Mouse (Mus musculus) lung, postnatal 0 days (tissue): ENCODE data around the gene Bloc1s5.
"Not testable (repeated sequence)": the region's sequence is repeated elsewhere in the genome, so short reads cannot be mapped to it uniquely, and the experiment has no call there.

Experiments used
- CTCF ChIP-seq: IDR thresholded peaks from 2 replicates; pipeline ENCODE4 v1.5.1; 2016; ENCODE audit warnings: antibody characterized with exemption, mild to moderate bottlenecking
- EP300 ChIP-seq: IDR thresholded peaks from 2 replicates; pipeline ENCODE4 v1.6.1; 2016; ENCODE audit warnings: antibody characterized with exemption, mild to moderate bottlenecking, control low read depth

DNA sequence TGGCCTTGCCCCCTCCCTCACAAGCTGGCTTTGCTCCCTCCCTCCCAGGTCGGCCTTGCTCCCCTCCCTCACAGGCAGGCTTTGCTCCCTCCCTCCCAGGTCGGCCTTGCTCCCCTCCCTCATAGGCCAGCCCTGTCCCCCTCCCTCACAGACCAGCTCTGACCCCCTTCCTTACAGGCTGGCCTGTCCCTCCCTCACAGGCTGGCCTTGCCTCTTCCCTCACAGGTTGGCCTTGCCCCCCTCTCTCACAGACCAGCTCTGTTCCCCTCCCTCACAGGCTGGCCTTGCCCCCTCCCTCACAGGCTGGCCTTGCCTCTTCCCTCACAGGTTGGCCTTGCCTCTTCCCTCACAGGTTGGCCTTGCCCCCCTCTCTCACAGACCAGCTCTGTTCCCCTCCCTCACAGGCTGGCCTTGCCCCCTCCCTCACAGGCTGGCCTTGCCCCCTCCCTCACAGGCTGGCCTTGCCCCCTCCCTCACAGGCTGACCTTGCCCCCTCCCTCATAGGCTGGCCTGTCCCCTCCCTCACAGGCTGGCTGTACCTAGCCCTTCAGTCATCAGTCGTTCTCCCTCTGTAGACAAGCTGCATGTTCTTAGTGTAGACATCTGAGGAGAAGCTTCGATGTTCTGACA, 16.8 kb downstream of the Bloc1s5 start:
- TF ChIP-seq CTCF, EP300: not testable (repeated sequence)
